ENCODE assay signal across 10 mouse cellular contexts in the genomic region with DNA sequence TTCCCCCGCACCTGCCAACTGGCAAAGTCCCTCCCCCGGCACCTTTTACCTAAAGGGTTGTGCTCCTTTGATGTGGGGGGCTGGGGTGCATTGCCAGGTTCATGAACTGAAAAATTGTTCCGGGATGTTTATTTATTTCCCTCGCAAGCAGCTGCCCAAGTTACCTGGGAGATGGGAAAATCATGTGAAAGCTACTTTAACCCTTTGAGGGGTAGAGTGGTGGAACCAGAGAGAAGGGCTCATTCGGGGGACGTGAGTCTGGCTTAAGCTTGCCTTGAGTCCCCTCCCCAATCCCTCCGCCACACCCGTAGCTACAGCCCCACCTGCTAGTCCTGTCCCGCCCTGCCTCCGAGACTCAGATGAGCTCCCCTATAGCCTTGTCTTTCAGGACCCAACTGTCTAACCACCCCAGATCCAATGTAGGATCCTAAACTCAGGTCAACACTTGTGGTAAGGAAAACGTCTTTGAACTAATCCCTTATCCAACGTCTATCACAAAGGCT. TPM values are rescaled to one million over a fixed set of nuclear protein-coding genes. Genes with fewer than 3 reads are reported as not detected.
DNase-seq lines count a peak whose midpoint lies in the region; ATAC-seq and TF ChIP-seq lines count a peak whose summit lies in the region.
"Had no signal": no experiment of that assay in that cellular context is flagged by ENCODE, and none has a peak within 500 bp of the region (broad histone marks: within the 10 kb centered on the region; RNA-seq: fewer than 3 reads in every experiment).

No protein-coding gene starts in this region.

- H3K4me2 ChIP-seq in heart, embryonic 12.5 days = peak overlapping the region; percentile 91
- peak overlapping the region; percentile 86 for H3K4me2 ChIP-seq in hindbrain, postnatal 0 days (ENCODE audit: low read depth, low read length)
- H3K4me2 ChIP-seq in midbrain, embryonic 15.5 days = peak overlapping the region; percentile 74

- H3K27ac ChIP-seq in heart, embryonic 12.5 days (ENCODE audit: poor library complexity, severe bottlenecking) = peak overlapping the region; percentile 99
- peak overlapping the region; percentile 81 for H3K27ac ChIP-seq in hindbrain, postnatal 0 days
- peak overlapping the region; percentile 86 for H3K27ac ChIP-seq in midbrain, embryonic 15.5 days
- H3K27ac ChIP-seq: macrophage had no signal

- no peaks in the 10 kb centered on the region for H3K9me3 ChIP-seq in heart, embryonic 12.5 days (replicated peaks)
- no peaks in the 10 kb centered on the region for H3K9me3 ChIP-seq in hindbrain, postnatal 0 days (ENCODE audit: low read length)
- no peaks in the 10 kb centered on the region for H3K9me3 ChIP-seq in midbrain, embryonic 15.5 days

- no peak for TF ChIP-seq CTCF in brain, embryonic 14.5 days (IDR thresholded peaks at IDR 0.05; ENCODE audit: borderline replicate concordance, extremely low read depth, insufficient read depth, insufficient read length)
- no peak for TF ChIP-seq CTCF in hindbrain, postnatal 0 days (IDR thresholded peaks at IDR 0.05; ENCODE audit: low read depth)

- H3K4me1 ChIP-seq in heart, embryonic 12.5 days (replicated peaks) = peaks cover 35% of the 10 kb centered on the region
- peaks cover 9% of the 10 kb centered on the region for H3K4me1 ChIP-seq in hindbrain, postnatal 0 days (ENCODE audit: insufficient read depth, low read length)
- H3K4me1 ChIP-seq in midbrain, embryonic 15.5 days = peaks cover 37% of the 10 kb centered on the region

- peaks cover under 1% of the 10 kb centered on the region; the same call in 1 of the 2 replicates for H3K36me3 ChIP-seq in heart, embryonic 12.5 days
- no peaks in the 10 kb centered on the region for H3K36me3 ChIP-seq in hindbrain, postnatal 0 days (ENCODE audit: insufficient read depth, low read length)
- H3K36me3 ChIP-seq in midbrain, embryonic 15.5 days (replicated peaks) = no peaks in the 10 kb centered on the region
- H3K36me3 ChIP-seq: G1E had no signal

- H3K9ac ChIP-seq in heart, embryonic 12.5 days = peak overlapping the region; percentile 100
- H3K9ac ChIP-seq in hindbrain, postnatal 0 days (replicated peaks; ENCODE audit: low read length) = peak overlapping the region; percentile 86
- H3K9ac ChIP-seq in midbrain, embryonic 15.5 days = peak overlapping the region; percentile 86

- DNase-seq in heart, adult 9 months (ENCODE audit: low spot score in 2 of 2) = no peak
- peak; percentile 58 for DNase-seq in brain, embryonic 14.5 days (ENCODE audit: low read depth)
- DNase-seq in hindbrain, postnatal 0 days (ENCODE audit: low spot score) = peak; percentile 25
- DNase-seq in left cerebral cortex, adult 8-10 months (ENCODE audit: low spot score in 2 of 2) = no peak
- DNase-seq in layer of hippocampus, postnatal 25 days (ENCODE audit: extremely low spot score in 1 of 2, low spot score in 1 of 2) = no peak
- no peak for DNase-seq in kidney, adult 18-20 months

- no peaks in the 10 kb centered on the region for H3K27me3 ChIP-seq in heart, embryonic 12.5 days (replicated peaks)
- no peaks in the 10 kb centered on the region for H3K27me3 ChIP-seq in hindbrain, postnatal 0 days (ENCODE audit: insufficient read depth, low read length)
- no peaks in the 10 kb centered on the region for H3K27me3 ChIP-seq in midbrain, embryonic 15.5 days (replicated peaks)

- H3K4me3 ChIP-seq in heart, embryonic 12.5 days = peak overlapping the region; percentile 94
- H3K4me3 ChIP-seq in hindbrain, postnatal 0 days (ENCODE audit: low read length) = peak overlapping the region; percentile 89
- peak overlapping the region; percentile 87 for H3K4me3 ChIP-seq in midbrain, embryonic 15.5 days

- WGBS in heart, embryonic 12.5 days = 10% methylated on average over 12 of the region's 12 CpGs
- WGBS in hindbrain, postnatal 0 days = 4% methylated on average over 12 of the region's 12 CpGs
- 2% methylated on average over 12 of the region's 12 CpGs for WGBS in midbrain, embryonic 15.5 days

- no peak for TF ChIP-seq POLR2A in brain, embryonic 14.5 days (IDR thresholded peaks at IDR 0.05; ENCODE audit: borderline replicate concordance, extremely low read depth, insufficient read depth, insufficient read length, poor library complexity, severe bottlenecking)

- no peak for ATAC-seq in heart, embryonic 12.5 days (ENCODE audit: insufficient number of reproducible peaks, low FRiP score)
- ATAC-seq in hindbrain, postnatal 0 days = no peak
- ATAC-seq in midbrain, embryonic 15.5 days (replicated peaks) = peak; percentile 24; the same call in 1 of the 2 replicates

RNA-seq across cellular contexts. Expression of a gene that starts 0.3 kb away (rescaled TPM):
- 46.7 and 46.8 TPM in 2 replicates for polyA plus RNA-seq in heart, embryonic 12.5 days (2016; fragmentation: Nextera tagmentation; extraction: Ambion mirVana)
- 38.3 and 50.2 TPM in 2 replicates for polyA plus RNA-seq in brain, embryonic 14.5 days (2012; rRNA removed)
- 35.1 and 43.2 TPM in 2 replicates for total RNA-seq in hindbrain, postnatal 0 days (2014; rRNA removed)
- 5.8 and 6.2 TPM in 2 replicates for polyA plus RNA-seq in hindbrain, postnatal 0 days (2015; fragmentation: Nextera tagmentation; extraction: Ambion mirVana)
- polyA plus RNA-seq in midbrain, embryonic 15.5 days (2015; fragmentation: Nextera tagmentation; extraction: Ambion mirVana) = 14.0 and 15.2 TPM in 2 replicates
- 10 to 100 TPM; 39.7 to 46.1 (median 41.2) TPM for total RNA-seq in left cerebral cortex, adult 8-10 months (2022)
- 10 to 100 TPM; 45.1 to 45.8 TPM for total RNA-seq in layer of hippocampus, postnatal 25 days (2021)
- polyA plus RNA-seq: G1E had no signal

RNA-seq across cellular contexts. Expression of a gene that starts 20.5 kb away (rescaled TPM):
- polyA plus RNA-seq in heart, embryonic 12.5 days (2016; fragmentation: Nextera tagmentation; extraction: Ambion mirVana) = 9.5 and 10.3 TPM in 2 replicates
- polyA plus RNA-seq in brain, embryonic 14.5 days (2012; rRNA removed) = 287 and 323 TPM in 2 replicates
- 166 and 183 TPM in 2 replicates for total RNA-seq in hindbrain, postnatal 0 days (2014; rRNA removed)
- polyA plus RNA-seq in hindbrain, postnatal 0 days (2015; fragmentation: Nextera tagmentation; extraction: Ambion mirVana) = 75.0 and 83.1 TPM in 2 replicates
- 199 and 201 TPM in 2 replicates for polyA plus RNA-seq in midbrain, embryonic 15.5 days (2015; fragmentation: Nextera tagmentation; extraction: Ambion mirVana)
- 100 to 1,000 TPM; 212 to 229 (median 221) TPM for total RNA-seq in left cerebral cortex, adult 8-10 months (2022)
- 100 to 1,000 TPM; 189 to 209 TPM for total RNA-seq in layer of hippocampus, postnatal 25 days (2021)

RNA-seq across cellular contexts. Expression of a gene that starts 39.4 kb away (rescaled TPM):
- polyA plus RNA-seq in heart, embryonic 12.5 days (2016; fragmentation: Nextera tagmentation; extraction: Ambion mirVana) = not detected in 2 replicates
- not detected in 2 replicates for polyA plus RNA-seq in brain, embryonic 14.5 days (2012; rRNA removed)
- not detected in 2 replicates for total RNA-seq in hindbrain, postnatal 0 days (2014; rRNA removed)
- polyA plus RNA-seq in hindbrain, postnatal 0 days (2015; fragmentation: Nextera tagmentation; extraction: Ambion mirVana) = not detected in 2 replicates
- 0.44 and 0.46 TPM in 2 replicates for polyA plus RNA-seq in midbrain, embryonic 15.5 days (2015; fragmentation: Nextera tagmentation; extraction: Ambion mirVana)
- total RNA-seq in left cerebral cortex, adult 8-10 months (2022) = not detected
- total RNA-seq in layer of hippocampus, postnatal 25 days (2021) = under 1 TPM in 1 of 2 experiments, not detected in 1; 0.73 TPM
- total RNA-seq: G1E had no signal
- polyA plus RNA-seq: G1E, macrophage had no signal

RNA-seq across cellular contexts. Expression of a gene that starts 39.5 kb away (rescaled TPM):
- polyA plus RNA-seq in heart, embryonic 12.5 days (2016; fragmentation: Nextera tagmentation; extraction: Ambion mirVana) = 37.9 and 39.5 TPM in 2 replicates
- 25.5 and 29.5 TPM in 2 replicates for polyA plus RNA-seq in brain, embryonic 14.5 days (2012; rRNA removed)
- total RNA-seq in hindbrain, postnatal 0 days (2014; rRNA removed) = 31.2 and 42.4 TPM in 2 replicates
- 42.7 and 42.9 TPM in 2 replicates for polyA plus RNA-seq in hindbrain, postnatal 0 days (2015; fragmentation: Nextera tagmentation; extraction: Ambion mirVana)
- polyA plus RNA-seq in midbrain, embryonic 15.5 days (2015; fragmentation: Nextera tagmentation; extraction: Ambion mirVana) = 71.7 and 72.6 TPM in 2 replicates
- 10 to 100 TPM; 35.1 to 44.7 (median 40.9) TPM for total RNA-seq in left cerebral cortex, adult 8-10 months (2022)
- 10 to 100 TPM; 40.1 to 45.0 TPM for total RNA-seq in layer of hippocampus, postnatal 25 days (2021)

RNA-seq across cellular contexts. Expression of a gene that starts 52.5 kb away (rescaled TPM):
- 15.0 and 16.4 TPM in 2 replicates for polyA plus RNA-seq in heart, embryonic 12.5 days (2016; fragmentation: Nextera tagmentation; extraction: Ambion mirVana)
- polyA plus RNA-seq in brain, embryonic 14.5 days (2012; rRNA removed) = 38.9 and 55.6 TPM in 2 replicates
- total RNA-seq in hindbrain, postnatal 0 days (2014; rRNA removed) = 52.9 and 68.7 TPM in 2 replicates
- 20.1 and 23.4 TPM in 2 replicates for polyA plus RNA-seq in hindbrain, postnatal 0 days (2015; fragmentation: Nextera tagmentation; extraction: Ambion mirVana)
- 22.0 and 26.4 TPM in 2 replicates for polyA plus RNA-seq in midbrain, embryonic 15.5 days (2015; fragmentation: Nextera tagmentation; extraction: Ambion mirVana)
- total RNA-seq in left cerebral cortex, adult 8-10 months (2022) = 10 to 100 TPM; 77.3 to 95.7 (median 87.1) TPM
- total RNA-seq in layer of hippocampus, postnatal 25 days (2021) = 10 to 100 TPM; 75.8 to 79.9 TPM

Comparison
In these comparisons a context has a peak if more than half of its experiments do, and no peak if none do; other contexts are left out.
1. DNase-seq: peak in brain, embryonic 14.5 days (single experiment) and hindbrain, postnatal 0 days (single experiment); none in heart, adult 9 months (0 of 2), left cerebral cortex, adult 8-10 months (0 of 2), layer of hippocampus, postnatal 25 days (0 of 2) and kidney, adult 18-20 months (single experiment).
2. Peak in every context shown above with its lines, with median percentiles within 50 percentile points of each other: H3K27ac ChIP-seq, H3K4me2 ChIP-seq, H3K4me3 ChIP-seq and H3K9ac ChIP-seq.